Mouse (Mus musculus) limb, embryonic 12.5 days (tissue): ENCODE results near the gene Sox10. TPM values are rescaled to one million over a fixed set of nuclear protein-coding genes. Genes with fewer than 3 reads are reported as not detected.

Source experiments
- ATAC-seq: fragments of 200-750 bp; cut with Nextera tagmentation; 2 replicates; pipeline ENCODE4 v1.8.0; 2017; ENCODE audit warnings: low read depth, moderate TSS enrichment; ENCODE audit not compliant: insufficient number of reproducible peaks, insufficient read depth, low FRiP score, low TSS enrichment
- H3K27ac ChIP-seq: fragments of 300-500 bp; sonication (generic); 2 replicates; pipeline ENCODE4 v1.5.1; 2016; ENCODE audit warnings: mild to moderate bottlenecking, moderate library complexity
- H3K27me3 ChIP-seq: fragments of 300-500 bp; sonication (generic); 2 replicates; pipeline ENCODE4 v1.6.1; 2016; ENCODE audit warnings: mild to moderate bottlenecking, moderate library complexity
- H3K36me3 ChIP-seq: fragments of 300-500 bp; sonication (generic); 2 replicates; pipeline ENCODE4 v1.6.1; 2016; ENCODE audit warnings: mild to moderate bottlenecking, moderate library complexity
- H3K4me1 ChIP-seq: fragments of 300-500 bp; sonication (generic); replicated peaks from 2 replicates; pipeline ENCODE4 v1.6.1; 2016
- H3K4me2 ChIP-seq: fragments of 300-500 bp; sonication (generic); 2 replicates; pipeline ENCODE4 v1.6.1; 2016; ENCODE audit warnings: mild to moderate bottlenecking, moderate library complexity
- H3K4me3 ChIP-seq: fragments of 300-500 bp; sonication (generic); replicated peaks from 2 replicates; pipeline ENCODE4 v1.5.1; 2016; ENCODE audit warnings: mild to moderate bottlenecking
- H3K9ac ChIP-seq: fragments of 300-500 bp; sonication (generic); replicated peaks from 2 replicates; pipeline ENCODE4 v1.6.1; 2016; ENCODE audit warnings: mild to moderate bottlenecking, moderate library complexity
- H3K9me3 ChIP-seq: fragments of 300-500 bp; sonication (generic); 2 replicates; pipeline ENCODE4 v1.6.1; 2016; ENCODE audit warnings: mild to moderate bottlenecking, moderate library complexity
- WGBS: fragments of 180-500 bp; shearing (Covaris S2); methylation state at CpG from one replicate; pipeline ENCODE4 v1.1.7; 2016; 5-methylcytosine and 5-hydroxymethylcytosine counted together
- polyA plus RNA-seq: library from polyadenylated mRNA; unstranded; fragments of >200 nt; fragmentation: Nextera tagmentation; extraction: Ambion mirVana; gene quantifications from 2 replicates; pipeline ENCODE4 v1.2.1, GENCODE M21; 2016

Gene Sox10
- 4.1 and 4.4 TPM in 2 replicates for polyA plus RNA-seq

GRCm38 (mm10) chr15:79165140-79165539, at the start of gene Sox10:
Sox10 (minus strand) TSS chr15:79165240.
- Histone ChIP-seq H3K27me3 (peaks cover 64% of the 10 kb centered on the region), H3K4me1 (peaks cover 17% of the 10 kb centered on the region), H3K9ac (0 out of 2 replicates have a peak within 1 kb of the TSS, but pooled peaks have one; percentile 23), H3K9me3 (no peaks in the 10 kb centered on the region), H3K4me2 (peak within 1 kb of the TSS; percentile 47), H3K27ac (no peak within 1 kb of the TSS), H3K4me3 (peak within 1 kb of the TSS; percentile 36), H3K36me3 (no peaks in the 10 kb centered on the region)
- 42% methylated on average over 5 of the region's 5 CpGs for WGBS
- ATAC-seq, result no peak

GRCm38 (mm10) chr15:79213591-79213990, 48.6 kb upstream of the Sox10 start:
- Histone ChIP-seq H3K9me3 (no peaks in the 10 kb centered on the region), H3K4me1 (0 out of 2 replicates have a peak, but pooled peaks cover 3% of the 10 kb centered on the region), H3K27me3 (no peaks in the 10 kb centered on the region), H3K4me3 (no peak overlapping the region), H3K36me3 (no peaks in the 10 kb centered on the region), H3K27ac (no peak overlapping the region), H3K4me2 (no peak overlapping the region), H3K9ac (no peak overlapping the region)
- 85% methylated on average over 6 of the region's 6 CpGs for WGBS
- no peak for ATAC-seq

GRCm38 (mm10) chr15:79212750-79213446, 47.9 kb upstream of the Sox10 start:
- Histone ChIP-seq H3K4me1 (0 out of 2 replicates have a peak, but pooled peaks cover 3% of the 10 kb centered on the region), H3K4me3 (no peak overlapping the region), H3K27me3 (no peaks in the 10 kb centered on the region), H3K27ac (no peak overlapping the region; the same call in 1 of the 2 replicates), H3K9ac (no peak overlapping the region), H3K36me3 (no peaks in the 10 kb centered on the region), H3K9me3 (no peaks in the 10 kb centered on the region), H3K4me2 (no peak overlapping the region)
- no peak for ATAC-seq
- WGBS, result 83% methylated on average over 26 of the region's 26 CpGs

- no peak overlapping the region for H3K4me3 ChIP-seq
- 0 out of 2 replicates have a peak, but pooled peaks cover 3% of the 10 kb centered on the region for H3K4me1 ChIP-seq
- no peaks in the 10 kb centered on the region for H3K36me3 ChIP-seq
- WGBS, result 70% methylated on average over 2 of the region's 2 CpGs
- H3K4me2 ChIP-seq, result no peak overlapping the region
- H3K27me3 ChIP-seq, result no peaks in the 10 kb centered on the region
- H3K27ac ChIP-seq, result no peak overlapping the region
- ATAC-seq, result no peak
- H3K9ac ChIP-seq, result no peak overlapping the region
- no peaks in the 10 kb centered on the region for H3K9me3 ChIP-seq
Measured at GRCm38 (mm10) chr15:79210357-79210756, 45.3 kb upstream of the Sox10 start.

DNA sequence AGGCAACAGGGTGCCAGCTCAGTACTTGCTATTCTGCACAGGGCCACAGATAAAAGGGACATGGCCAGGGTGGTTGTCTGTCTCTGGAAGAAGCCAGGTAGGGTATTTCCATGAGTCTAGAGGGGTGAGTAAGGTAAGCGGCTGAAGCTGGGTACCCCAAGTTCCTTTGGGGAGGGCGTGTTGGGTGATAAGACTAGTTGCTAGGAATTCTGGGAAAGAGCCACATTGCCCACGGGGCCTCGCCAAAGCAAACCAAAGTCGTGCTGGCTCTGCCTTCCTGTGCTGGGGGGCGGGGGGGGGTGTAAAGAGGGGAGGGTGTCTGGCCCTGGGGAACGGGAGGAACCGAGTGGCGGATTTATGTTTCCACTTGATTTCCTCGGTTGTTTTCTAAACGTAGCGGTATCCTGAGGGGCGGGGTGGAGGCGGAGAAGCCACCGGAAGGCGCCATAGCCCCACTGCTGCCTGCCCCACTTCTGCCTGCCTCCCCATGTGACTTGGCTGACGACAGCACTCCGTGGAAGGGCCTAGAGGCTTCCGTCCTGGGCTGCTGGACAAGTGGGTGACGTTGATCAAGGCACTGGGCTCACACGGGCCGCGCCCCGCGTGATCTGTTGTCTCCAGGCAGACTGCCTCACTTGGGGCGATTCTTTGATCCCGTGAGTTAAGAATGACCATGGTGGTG, 43.9 kb upstream of the Sox10 start:
- ATAC-seq, result no peak
- WGBS, result 78% methylated on average over 26 of the region's 27 CpGs
- Histone ChIP-seq H3K9me3 (no peaks in the 10 kb centered on the region), H3K4me2 (no peak overlapping the region), H3K27me3 (0 out of 2 replicates have a peak, but pooled peaks cover 3% of the 10 kb centered on the region), H3K4me3 (no peak overlapping the region), H3K4me1 (0 out of 2 replicates have a peak, but pooled peaks cover 3% of the 10 kb centered on the region), H3K27ac (no peak overlapping the region), H3K36me3 (no peaks in the 10 kb centered on the region), H3K9ac (no peak overlapping the region)

GRCm38 (mm10) chr15:79208211-79208610, 43.2 kb upstream of the Sox10 start:
- Histone ChIP-seq H3K9me3 (no peaks in the 10 kb centered on the region), H3K4me2 (no peak overlapping the region), H3K9ac (no peak overlapping the region), H3K36me3 (no peaks in the 10 kb centered on the region), H3K4me3 (no peak overlapping the region), H3K27me3 (0 out of 2 replicates have a peak, but pooled peaks cover 3% of the 10 kb centered on the region), H3K4me1 (0 out of 2 replicates have a peak, but pooled peaks cover 3% of the 10 kb centered on the region), H3K27ac (no peak overlapping the region)
- 78% methylated on average over 6 of the region's 6 CpGs for WGBS
- no peak for ATAC-seq

DNA sequence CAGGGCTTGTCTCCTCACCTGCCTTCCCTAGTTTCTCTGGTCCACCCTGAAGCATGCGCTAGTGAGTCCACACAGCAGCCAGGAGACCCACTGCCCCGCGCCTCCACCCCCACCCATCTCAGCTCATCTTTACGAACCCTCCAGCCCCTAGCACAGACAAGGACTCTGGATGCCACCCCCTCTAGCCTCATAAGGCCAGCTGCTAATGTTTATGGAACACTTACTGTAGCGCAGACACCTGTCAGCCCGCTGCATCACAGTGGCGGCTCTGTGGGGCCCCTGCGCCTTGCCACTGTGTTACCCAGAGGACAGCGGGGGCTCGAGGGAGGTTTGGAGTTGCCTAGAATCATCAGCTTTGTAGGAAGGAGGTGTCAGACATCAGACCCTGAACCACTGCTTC, 37.5 kb upstream of the Sox10 start:
- Histone ChIP-seq H3K9me3 (no peaks in the 10 kb centered on the region), H3K9ac (no peak overlapping the region), H3K27me3 (peaks cover 17% of the 10 kb centered on the region), H3K4me2 (no peak overlapping the region), H3K36me3 (no peaks in the 10 kb centered on the region), H3K4me3 (no peak overlapping the region), H3K4me1 (peaks cover 22% of the 10 kb centered on the region), H3K27ac (peak overlapping the region; percentile 85; the same call in 1 of the 2 replicates)
- ATAC-seq, result no peak
- 21% methylated on average over 10 of the region's 10 CpGs for WGBS

DNA sequence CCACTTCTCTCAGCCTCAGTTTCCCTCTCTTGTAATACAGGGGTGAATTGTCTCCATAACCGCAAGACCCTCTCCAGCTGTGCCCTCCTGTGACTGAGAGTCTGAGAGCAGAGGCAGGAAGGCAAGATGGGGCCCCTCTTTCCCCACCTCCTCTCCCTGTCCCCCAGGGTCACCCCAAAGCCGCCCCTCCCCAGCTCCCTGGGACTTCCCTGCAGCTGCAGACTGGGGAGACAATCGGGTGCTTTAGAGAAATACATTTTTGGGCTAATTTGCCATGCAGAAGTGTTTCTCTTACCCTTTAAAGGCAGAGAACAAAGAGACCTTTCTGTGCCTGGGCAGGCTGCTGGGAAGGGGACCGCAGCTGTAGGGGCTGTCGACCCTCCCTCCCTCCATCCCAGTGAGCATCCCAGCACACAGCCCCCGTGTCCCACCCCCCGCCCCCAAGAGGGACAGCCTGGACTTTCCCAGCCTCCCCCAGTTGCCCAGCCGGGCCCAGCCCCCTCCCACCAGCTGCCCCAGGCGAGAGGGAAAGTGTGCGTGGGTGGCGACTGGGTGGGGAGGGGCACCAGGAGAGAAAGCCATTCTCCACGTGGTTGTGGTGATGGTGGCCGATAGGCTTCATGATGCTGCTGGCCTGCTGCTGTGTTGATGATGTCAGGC, 36.6 kb upstream of the Sox10 start:
- Histone ChIP-seq H3K9me3 (no peaks in the 10 kb centered on the region), H3K9ac (0 out of 2 replicates have a peak overlapping the region, but pooled peaks have one; percentile 27), H3K27ac (peak overlapping the region; percentile 85), H3K4me2 (peak overlapping the region; percentile 39), H3K4me1 (peaks cover 22% of the 10 kb centered on the region), H3K36me3 (no peaks in the 10 kb centered on the region), H3K4me3 (0 out of 2 replicates have a peak overlapping the region, but pooled peaks have one; percentile 6), H3K27me3 (peaks cover 17% of the 10 kb centered on the region)
- WGBS, result 31% methylated on average over 9 of the region's 13 CpGs
- ATAC-seq, result peak; percentile 44

- Histone ChIP-seq H3K36me3 (no peaks in the 10 kb centered on the region), H3K9ac (no peak overlapping the region), H3K27ac (no peak overlapping the region), H3K27me3 (peaks cover 18% of the 10 kb centered on the region), H3K9me3 (no peaks in the 10 kb centered on the region), H3K4me3 (no peak overlapping the region), H3K4me1 (peaks cover 22% of the 10 kb centered on the region), H3K4me2 (no peak overlapping the region)
- 90% methylated on average over 12 of the region's 12 CpGs for WGBS
- no peak for ATAC-seq
Measured at GRCm38 (mm10) chr15:79199390-79199976, 34.4 kb upstream of the Sox10 start.

DNA sequence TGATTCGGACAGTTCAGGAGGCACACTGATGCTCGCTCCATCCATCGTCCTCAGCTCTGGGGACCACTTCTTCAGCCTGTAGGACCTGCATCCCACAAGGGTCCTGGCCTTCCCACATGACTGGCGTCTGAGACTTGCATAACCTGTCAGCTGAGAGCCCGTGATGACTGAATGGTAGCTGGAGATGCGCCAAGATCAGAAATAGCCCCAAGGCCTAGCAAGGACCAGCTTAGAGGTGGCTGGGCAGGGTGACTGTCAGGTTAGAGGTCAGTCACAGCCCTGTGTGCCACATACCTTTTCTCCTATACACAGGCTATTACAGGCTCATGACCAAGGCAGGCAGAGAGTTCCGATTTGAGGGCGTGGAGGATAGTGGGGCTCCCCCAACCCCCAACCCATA, 30.5 kb upstream of the Sox10 start:
- Histone ChIP-seq H3K4me2 (no peak overlapping the region), H3K4me1 (peaks cover 15% of the 10 kb centered on the region), H3K4me3 (no peak overlapping the region), H3K27me3 (peaks cover 5% of the 10 kb centered on the region), H3K9me3 (peaks cover 6% of the 10 kb centered on the region; the same call in 1 of the 2 replicates), H3K9ac (no peak overlapping the region), H3K27ac (no peak overlapping the region), H3K36me3 (no peaks in the 10 kb centered on the region)
- ATAC-seq, result no peak
- 88% methylated on average over 8 of the region's 8 CpGs for WGBS
